Mouse (Mus musculus) limb, embryonic 10.5 days (tissue): ENCODE data around the gene As3mt. TPM values are rescaled to one million over a fixed set of nuclear protein-coding genes. Genes with fewer than 3 reads are reported as not detected.
"Not testable (repeated sequence)": the region's sequence is repeated elsewhere in the genome, so short reads cannot be mapped to it uniquely, and the experiment has no call there.

ENCODE experiments used
- DNase-seq: peaks from one replicate; pipeline ENCODE4 v3.0.0-alpha.2; 2017; ENCODE audit warnings: low spot score
- H3K27ac ChIP-seq: fragments of 300-500 bp; sonication (generic); 2 replicates; pipeline ENCODE4 v1.5.1; 2016; ENCODE audit warnings: mild to moderate bottlenecking
- H3K27me3 ChIP-seq: fragments of 300-500 bp; sonication (generic); 2 replicates; pipeline ENCODE4 v1.6.1; 2016; ENCODE audit warnings: low read depth, mild to moderate bottlenecking; ENCODE audit not compliant: poor library complexity, severe bottlenecking
- H3K36me3 ChIP-seq: fragments of 300-500 bp; sonication (generic); 2 replicates; pipeline ENCODE4 v1.6.1; 2016; ENCODE audit warnings: mild to moderate bottlenecking, moderate library complexity
- H3K4me1 ChIP-seq: fragments of 300-500 bp; sonication (generic); 2 replicates; pipeline ENCODE4 v1.6.1; 2016
- H3K4me3 ChIP-seq: fragments of 300-500 bp; sonication (generic); 2 replicates; pipeline ENCODE4 v1.5.1; 2016; ENCODE audit warnings: mild to moderate bottlenecking, moderate library complexity
- H3K9me3 ChIP-seq: fragments of 300-500 bp; sonication (generic); replicated peaks from 2 replicates; pipeline ENCODE4 v1.6.1; 2016; ENCODE audit warnings: mild to moderate bottlenecking
- WGBS: fragments of 180-500 bp; shearing (Covaris S2); methylation state at CpG from one replicate; pipeline ENCODE4 v1.1.7; 2016; 5-methylcytosine and 5-hydroxymethylcytosine counted together
- polyA plus RNA-seq: library from polyadenylated mRNA; unstranded; fragments of >200 nt; fragmentation: Nextera tagmentation; extraction: Ambion mirVana; gene quantifications from 2 replicates; pipeline ENCODE4 v1.2.1, GENCODE M21; 2016

As3mt gene
- polyA plus RNA-seq, 1 experiment from 2014 or later = 31.4 TPM

DNA sequence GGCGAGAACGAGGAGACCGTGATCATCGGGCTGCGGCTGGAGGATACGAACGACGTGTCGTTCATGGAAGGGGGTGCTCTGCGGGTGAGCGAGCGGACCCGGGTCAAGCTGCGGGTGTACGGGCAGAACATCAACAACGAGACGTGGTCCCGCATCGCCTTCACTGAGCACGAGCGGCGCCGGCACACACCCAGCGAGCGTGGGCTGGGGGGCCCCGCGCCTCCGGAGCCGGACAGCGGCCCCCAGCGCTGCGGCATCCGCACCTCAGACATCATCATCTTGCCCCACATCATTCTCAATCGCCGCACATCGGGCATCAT lies 54.7 kb downstream of the As3mt start:
- no peak for DNase-seq
- Histone ChIP-seq H3K27me3 (peaks cover 39% of the 10 kb centered on the region), H3K36me3 (no peaks in the 10 kb centered on the region), H3K4me1 (peaks cover 24% of the 10 kb centered on the region), H3K4me3 (peak overlapping the region; percentile 86), H3K27ac (peak overlapping the region; percentile 82), H3K9me3 (no peaks in the 10 kb centered on the region)
- WGBS = 0% methylated on average over 36 of the region's 36 CpGs

DNA sequence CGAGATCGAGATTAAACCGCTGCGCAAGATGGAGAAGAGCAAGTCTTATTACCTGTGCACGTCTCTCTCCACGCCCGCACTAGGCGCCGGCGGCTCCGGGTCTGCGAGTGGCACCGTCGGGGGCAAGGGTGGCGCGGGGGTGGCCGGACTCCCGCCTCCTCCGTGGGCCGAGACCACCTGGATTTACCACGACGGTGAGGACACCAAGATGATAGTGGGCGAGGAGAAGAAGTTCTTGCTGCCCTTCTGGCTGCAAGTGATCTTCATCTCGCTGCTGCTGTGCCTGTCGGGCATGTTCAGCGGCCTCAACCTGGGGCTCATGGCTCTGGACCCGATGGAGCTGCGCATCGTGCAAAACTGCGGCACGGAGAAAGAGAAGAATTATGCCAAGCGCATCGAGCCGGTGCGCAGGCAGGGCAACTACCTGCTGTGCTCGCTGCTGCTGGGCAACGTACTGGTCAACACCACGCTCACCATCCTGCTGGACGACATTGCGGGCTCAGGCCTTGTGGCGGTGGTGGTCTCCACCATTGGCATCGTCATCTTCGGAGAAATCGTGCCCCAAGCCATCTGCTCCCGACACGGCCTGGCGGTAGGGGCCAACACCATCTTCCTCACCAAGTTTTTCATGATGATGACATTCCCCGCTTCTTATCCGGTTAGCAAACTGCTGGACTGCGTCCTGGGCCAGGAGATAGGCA lies 55.2 kb downstream of the As3mt start:
- Histone ChIP-seq H3K4me1 (peaks cover 24% of the 10 kb centered on the region), H3K36me3 (no peaks in the 10 kb centered on the region), H3K27ac (peak overlapping the region; percentile 82; the same call in 1 of the 2 replicates), H3K9me3 (no peaks in the 10 kb centered on the region), H3K4me3 (peak overlapping the region; percentile 86), H3K27me3 (peaks cover 39% of the 10 kb centered on the region)
- WGBS = 1% methylated on average over 50 of the region's 50 CpGs
- DNase-seq = peak; percentile 63

DNA sequence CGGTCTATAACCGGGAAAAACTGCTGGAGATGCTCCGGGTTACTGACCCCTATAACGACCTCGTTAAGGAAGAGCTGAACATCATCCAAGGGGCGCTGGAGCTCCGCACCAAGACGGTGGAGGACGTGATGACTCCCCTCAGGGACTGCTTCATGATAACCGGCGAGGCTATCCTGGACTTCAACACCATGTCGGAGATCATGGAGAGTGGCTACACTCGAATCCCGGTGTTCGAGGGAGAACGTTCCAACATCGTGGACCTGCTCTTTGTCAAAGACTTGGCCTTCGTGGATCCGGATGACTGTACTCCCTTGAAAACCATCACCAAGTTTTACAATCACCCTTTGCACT lies 55.7 kb downstream of the As3mt start:
- peak; percentile 53 for DNase-seq
- peak overlapping the region; percentile 86 for H3K4me3 ChIP-seq
- no peak overlapping the region for H3K27ac ChIP-seq
- under 1% methylated on average over 19 of the region's 19 CpGs for WGBS
- H3K9me3 ChIP-seq = no peaks in the 10 kb centered on the region
- no peaks in the 10 kb centered on the region for H3K36me3 ChIP-seq
- H3K4me1 ChIP-seq = peaks cover 24% of the 10 kb centered on the region
- peaks cover 39% of the 10 kb centered on the region for H3K27me3 ChIP-seq

DNA sequence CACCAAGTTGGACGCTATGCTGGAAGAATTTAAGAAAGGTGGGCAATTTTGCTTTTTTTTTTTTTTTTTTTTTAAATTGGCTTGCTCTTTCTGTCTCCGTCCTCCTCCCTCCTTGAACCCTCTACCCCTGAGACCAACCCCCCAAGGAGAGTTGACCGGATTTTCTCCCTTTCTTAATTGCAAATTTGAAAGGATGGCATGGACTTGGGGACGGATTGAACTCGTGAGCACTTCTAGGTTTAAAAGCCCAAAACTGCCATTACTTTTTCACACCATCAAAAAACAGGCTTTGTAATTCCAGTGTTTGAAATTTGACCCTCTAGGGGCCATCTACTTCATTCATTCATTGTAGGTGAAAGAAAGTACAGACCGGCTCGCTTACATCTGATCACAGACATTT lies 56.1 kb downstream of the As3mt start:
- H3K27ac ChIP-seq = no peak overlapping the region
- DNase-seq = no peak
- peaks cover 39% of the 10 kb centered on the region for H3K27me3 ChIP-seq
- WGBS = 7% methylated on average over 7 of the region's 7 CpGs
- peak overlapping the region; percentile 86 for H3K4me3 ChIP-seq
- H3K9me3 ChIP-seq = no peaks in the 10 kb centered on the region
- H3K4me1 ChIP-seq = peaks cover 24% of the 10 kb centered on the region
- no peaks in the 10 kb centered on the region for H3K36me3 ChIP-seq

DNA sequence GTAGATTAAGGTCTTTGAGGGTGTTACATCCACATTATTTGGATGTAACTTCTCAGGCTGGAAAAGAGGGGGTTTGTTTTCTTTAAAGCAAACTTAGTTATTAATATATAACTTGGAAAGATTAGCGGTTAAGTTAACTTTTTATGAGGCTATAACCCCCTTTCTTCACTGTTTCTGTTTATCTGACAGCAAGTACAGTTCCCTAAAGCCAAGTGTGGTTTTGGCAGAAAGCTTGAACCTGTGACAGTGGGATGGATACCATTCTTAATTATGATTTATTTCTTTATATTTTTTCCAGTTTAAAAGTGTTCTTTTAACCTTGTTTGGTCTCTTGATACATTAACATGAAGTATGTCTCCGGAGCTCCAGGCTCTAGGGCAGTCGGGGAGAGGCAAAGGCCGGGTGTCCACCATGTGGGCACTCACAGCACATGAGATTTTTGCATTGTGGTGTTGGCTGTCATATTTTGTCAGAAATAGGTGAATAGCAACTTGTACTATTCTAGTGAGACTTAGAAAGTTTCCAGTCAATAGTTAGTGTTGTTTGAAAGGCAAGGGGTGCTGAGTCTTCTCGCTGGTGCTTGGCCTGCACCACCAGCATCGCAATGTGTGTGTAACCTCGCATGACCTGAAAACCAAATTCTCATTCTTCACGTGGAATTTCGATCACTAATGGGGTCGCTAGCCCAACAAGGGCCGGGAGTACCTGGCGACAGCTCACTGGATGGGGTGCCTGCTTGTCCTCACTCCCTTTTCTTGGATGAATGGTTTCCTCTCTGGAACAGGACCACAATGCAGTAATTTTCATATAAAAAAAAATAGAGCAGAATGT lies 56.9 kb downstream of the As3mt start:
- H3K27ac ChIP-seq = no peak overlapping the region
- peaks cover 24% of the 10 kb centered on the region for H3K4me1 ChIP-seq
- no peak overlapping the region for H3K4me3 ChIP-seq
- H3K9me3 ChIP-seq = no peaks in the 10 kb centered on the region
- WGBS = 66% methylated on average over 12 of the region's 12 CpGs
- no peak for DNase-seq
- no peaks in the 10 kb centered on the region for H3K36me3 ChIP-seq
- peaks cover 34% of the 10 kb centered on the region for H3K27me3 ChIP-seq

DNA sequence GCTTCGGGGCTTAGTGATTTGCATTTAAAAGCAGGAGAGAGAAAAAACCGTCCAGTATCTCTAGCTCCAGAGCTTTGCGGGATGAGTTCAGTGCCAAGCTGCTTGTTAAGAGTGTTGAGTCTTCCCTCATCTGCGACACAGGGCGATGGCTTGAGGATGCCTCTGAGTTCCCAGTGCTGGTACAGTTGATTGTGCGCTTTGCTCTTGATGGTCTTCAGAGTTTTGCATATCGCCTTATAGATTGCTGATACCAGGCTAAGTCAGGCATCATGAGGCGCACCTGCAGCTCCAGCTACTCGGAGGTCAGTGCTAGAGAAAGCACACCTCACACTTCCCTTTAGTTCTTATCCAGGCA lies 57.5 kb downstream of the As3mt start:
- H3K4me1 ChIP-seq = peaks cover 24% of the 10 kb centered on the region
- WGBS = 74% methylated on average over 9 of the region's 9 CpGs
- H3K4me3 ChIP-seq = no peak overlapping the region
- peaks cover 32% of the 10 kb centered on the region for H3K27me3 ChIP-seq
- no peaks in the 10 kb centered on the region for H3K9me3 ChIP-seq
- no peak overlapping the region for H3K27ac ChIP-seq
- no peak for DNase-seq
- no peaks in the 10 kb centered on the region for H3K36me3 ChIP-seq

DNA sequence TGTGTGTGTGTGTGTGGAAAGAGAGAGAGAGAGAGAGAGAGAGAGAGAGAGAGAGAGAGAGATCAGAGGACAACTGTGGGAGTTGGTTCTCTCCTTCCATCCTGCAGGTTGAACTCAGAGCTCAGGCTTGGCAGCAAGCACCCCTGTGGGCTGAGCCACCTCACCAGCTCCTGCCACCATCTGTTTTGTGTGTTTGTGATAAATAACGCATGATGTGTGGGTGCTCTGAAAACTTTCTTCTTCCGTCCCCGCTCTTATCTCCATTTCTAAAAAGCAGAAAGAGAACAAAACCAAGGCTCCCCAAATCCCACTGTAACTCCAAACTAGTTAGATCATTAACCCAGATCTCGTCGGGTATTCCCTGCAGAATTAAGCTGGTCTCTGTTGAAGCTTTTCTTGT lies 58.9 kb downstream of the As3mt start:
- H3K4me1 ChIP-seq = peaks cover 26% of the 10 kb centered on the region
- no peak overlapping the region for H3K4me3 ChIP-seq
- no peaks in the 10 kb centered on the region for H3K9me3 ChIP-seq
- no peaks in the 10 kb centered on the region for H3K36me3 ChIP-seq
- DNase-seq = no peak
- no peak overlapping the region for H3K27ac ChIP-seq
- peaks cover 32% of the 10 kb centered on the region for H3K27me3 ChIP-seq
- WGBS = 76% methylated on average over 5 of the region's 5 CpGs

DNA sequence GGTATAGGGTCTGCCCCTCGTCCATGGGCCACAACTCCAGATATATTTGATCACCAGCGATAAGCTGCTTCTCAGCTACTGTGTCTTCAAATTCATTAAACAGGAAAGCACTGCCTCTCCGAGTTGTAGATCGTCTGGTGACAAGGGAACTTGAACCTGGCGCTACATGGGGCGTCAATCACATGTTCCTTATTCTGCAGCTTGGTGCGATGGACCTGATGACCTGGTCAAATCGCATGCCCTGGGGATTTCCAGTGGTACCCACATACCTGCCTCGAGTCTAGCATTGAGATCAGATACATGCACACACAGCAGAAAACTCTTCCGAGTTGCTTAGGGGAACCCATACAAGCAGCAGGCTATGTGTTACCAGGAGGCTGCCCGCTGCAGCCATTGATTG lies 62.5 kb downstream of the As3mt start:
- no peak overlapping the region for H3K4me3 ChIP-seq
- H3K27me3 ChIP-seq = peaks cover 3% of the 10 kb centered on the region
- DNase-seq = no peak
- peaks cover 19% of the 10 kb centered on the region for H3K4me1 ChIP-seq
- 93% methylated on average over 11 of the region's 11 CpGs for WGBS
- no peak overlapping the region for H3K27ac ChIP-seq
- H3K36me3 ChIP-seq = no peaks in the 10 kb centered on the region
- H3K9me3 ChIP-seq = no peaks in the 10 kb centered on the region

DNA sequence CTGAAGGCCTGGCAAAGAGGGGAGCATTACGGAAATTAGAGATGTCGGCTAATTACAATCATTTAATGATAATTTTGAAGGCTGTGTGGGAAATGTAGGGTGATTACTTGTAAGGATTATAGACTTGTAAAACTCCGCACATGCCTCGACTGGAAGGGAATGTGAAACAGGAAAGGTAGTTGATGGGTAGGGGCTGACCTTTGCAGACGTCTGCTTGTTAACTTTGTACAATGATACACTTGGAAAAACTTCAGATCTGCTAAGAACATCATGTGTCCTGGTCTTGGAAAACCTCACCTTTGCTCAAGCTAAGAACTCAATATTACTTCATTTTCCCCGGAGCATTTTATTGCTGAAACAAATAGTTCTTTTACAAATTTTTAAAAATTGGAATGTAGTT lies 64.5 kb downstream of the As3mt start:
- no peaks in the 10 kb centered on the region for H3K9me3 ChIP-seq
- H3K4me1 ChIP-seq = peaks cover 19% of the 10 kb centered on the region
- no peak for DNase-seq
- WGBS = 70% methylated on average over 6 of the region's 6 CpGs
- no peak overlapping the region for H3K4me3 ChIP-seq
- H3K27ac ChIP-seq = no peak overlapping the region
- no peaks in the 10 kb centered on the region for H3K27me3 ChIP-seq
- H3K36me3 ChIP-seq = no peaks in the 10 kb centered on the region

DNA sequence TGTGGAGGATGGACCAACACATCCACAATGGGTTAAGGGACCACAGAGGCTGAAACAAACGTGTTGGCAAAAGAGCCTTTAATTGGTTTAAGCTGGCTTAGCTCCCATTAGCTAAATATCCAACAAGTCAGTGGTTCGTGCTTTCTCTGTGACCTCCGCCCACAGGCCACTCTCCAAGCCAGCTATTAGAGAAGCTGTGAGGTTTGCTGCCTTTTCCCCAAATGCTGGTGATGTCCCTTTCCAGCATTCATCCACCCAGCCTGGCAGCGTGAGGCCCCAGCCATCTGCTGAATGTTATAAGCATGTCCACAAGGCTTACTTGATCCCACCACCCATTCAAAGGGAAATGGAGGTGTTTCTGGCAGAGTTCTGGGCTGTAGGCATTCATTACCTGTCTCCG lies 69.1 kb downstream of the As3mt start:
- H3K27ac ChIP-seq = no peak overlapping the region
- no peak for DNase-seq
- no peak overlapping the region for H3K4me3 ChIP-seq
- H3K4me1 ChIP-seq = peaks cover 10% of the 10 kb centered on the region; the same call in 1 of the 2 replicates
- H3K27me3 ChIP-seq = no peaks in the 10 kb centered on the region
- H3K9me3 ChIP-seq = no peaks in the 10 kb centered on the region
- no peaks in the 10 kb centered on the region for H3K36me3 ChIP-seq
- WGBS = 59% methylated on average over 5 of the region's 5 CpGs

DNA sequence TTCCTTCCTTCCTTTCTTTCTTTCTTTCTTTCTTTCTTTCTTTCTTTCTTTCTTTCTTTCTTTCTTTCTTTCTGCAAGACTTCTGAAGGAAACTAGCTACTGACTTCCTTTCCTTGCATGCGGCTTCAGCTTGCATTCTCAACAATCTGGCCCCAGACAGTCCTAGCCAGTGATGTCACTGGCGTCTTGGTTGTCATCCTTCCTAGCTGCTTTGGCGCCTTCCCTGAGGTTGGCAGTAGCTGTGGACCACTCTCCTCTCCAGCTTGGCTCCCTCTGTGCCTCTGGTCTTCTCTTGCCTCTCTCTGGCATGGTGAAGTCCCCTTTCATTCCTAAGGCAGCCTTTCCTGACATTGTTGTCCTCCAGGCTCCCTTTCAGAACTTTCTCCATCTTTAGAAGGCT lies 69.6 kb downstream of the As3mt start:
- H3K27ac ChIP-seq = no peak overlapping the region
- H3K36me3 ChIP-seq = no peaks in the 10 kb centered on the region
- H3K9me3 ChIP-seq = no peaks in the 10 kb centered on the region
- H3K4me3 ChIP-seq = no peak overlapping the region
- no peak for DNase-seq
- H3K27me3 ChIP-seq = no peaks in the 10 kb centered on the region
- peaks cover 6% of the 10 kb centered on the region; the same call in 1 of the 2 replicates for H3K4me1 ChIP-seq
- WGBS = 85% methylated on average over 3 of the region's 3 CpGs

DNA sequence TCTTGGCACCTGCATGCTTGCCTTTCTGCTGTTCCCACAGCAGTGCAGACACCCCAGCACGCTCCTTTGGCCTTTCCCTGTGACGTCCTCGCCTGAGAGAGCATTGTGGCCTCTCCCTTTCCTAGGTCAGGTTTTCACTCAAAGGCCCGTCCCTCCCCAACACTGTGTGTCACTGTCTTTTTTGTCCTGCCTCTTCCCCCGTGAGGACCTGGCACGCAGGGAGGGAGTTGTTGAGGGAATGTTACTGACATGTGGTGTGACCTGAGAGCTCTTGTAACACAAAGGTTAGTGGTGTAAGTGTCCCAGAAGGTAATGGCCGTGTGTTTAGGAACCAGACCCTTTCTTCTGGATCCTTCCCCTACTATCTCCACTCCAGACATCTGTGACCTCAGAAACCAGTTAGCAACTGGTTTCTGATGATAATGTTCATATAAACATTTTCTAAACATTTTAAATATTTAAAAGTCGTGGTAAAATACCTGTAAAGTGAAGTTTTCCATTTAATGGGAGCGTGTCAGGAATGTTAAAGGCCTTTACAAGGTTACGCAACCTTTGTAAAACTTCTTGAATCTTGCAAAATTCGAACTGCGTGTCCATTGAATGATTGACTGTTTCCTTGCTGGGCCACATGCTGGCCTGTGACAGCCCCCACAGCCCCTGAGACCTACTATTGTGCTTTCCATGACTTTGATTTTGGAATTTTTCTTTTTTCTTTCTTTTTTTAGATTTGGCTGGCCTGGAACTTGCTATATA lies 70.8 kb downstream of the As3mt start:
- no peak for DNase-seq
- WGBS = 74% methylated on average over 12 of the region's 12 CpGs
- H3K4me1 ChIP-seq = no peaks in the 10 kb centered on the region
- H3K9me3 ChIP-seq = no peaks in the 10 kb centered on the region
- no peaks in the 10 kb centered on the region for H3K27me3 ChIP-seq
- no peak overlapping the region for H3K4me3 ChIP-seq
- no peak overlapping the region for H3K27ac ChIP-seq
- no peaks in the 10 kb centered on the region for H3K36me3 ChIP-seq

DNA sequence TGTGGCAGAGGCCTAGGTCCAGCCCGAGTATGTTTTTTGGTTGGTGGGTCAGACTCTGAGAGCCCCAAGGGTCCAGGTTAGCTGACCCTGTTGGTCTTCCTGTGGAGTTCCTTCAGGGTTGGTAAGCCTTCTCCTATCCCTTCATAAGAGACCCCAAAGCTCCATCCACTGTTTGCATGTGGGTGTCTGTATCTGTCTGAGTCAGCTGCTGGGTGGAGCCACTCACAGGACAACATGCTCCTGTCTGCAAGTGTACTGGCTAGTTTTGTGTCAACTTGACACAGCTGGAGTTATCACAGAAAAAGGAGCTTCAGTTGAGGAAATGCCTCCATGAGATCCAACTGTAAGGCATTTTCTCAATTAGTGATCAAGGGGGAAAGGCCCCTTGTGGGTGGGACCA lies 71.9 kb downstream of the As3mt start:
- not testable (repeated sequence) for H3K27me3 ChIP-seq, H3K4me1 ChIP-seq, DNase-seq, H3K9me3 ChIP-seq, H3K27ac ChIP-seq, H3K36me3 ChIP-seq, H3K4me3 ChIP-seq
- 90% methylated on average over 1 of the region's 1 CpGs for WGBS
